Mouse (Mus musculus) midbrain, postnatal 0 days (tissue): ENCODE measurements around the gene Tmem253. TPM values are rescaled to one million over a fixed set of nuclear protein-coding genes. Genes with fewer than 3 reads are reported as not detected.
A peak's percentile ranks its signal among the peaks of the same experiment; 100 is the strongest.

Experiments used
- ATAC-seq: fragments of 200-750 bp; cut with Nextera tagmentation; 2 replicates; pipeline ENCODE4 v1.8.0; 2017; ENCODE audit warnings: moderate number of reproducible peaks, mild to moderate bottlenecking, moderate TSS enrichment, moderate library complexity; ENCODE audit not compliant: low FRiP score
- DNase-seq: peaks from one replicate; pipeline ENCODE4 v3.0.0-alpha.2; 2015; ENCODE audit warnings: low spot score
- H3K27ac ChIP-seq: fragments of 300-500 bp; sonication (generic); 2 replicates; pipeline ENCODE4 v1.5.1; 2014; ENCODE audit warnings: low read depth, mild to moderate bottlenecking, low read length, mixed read lengths
- H3K27me3 ChIP-seq: fragments of 300-500 bp; sonication (generic); 2 replicates; pipeline ENCODE4 v1.6.1; 2014; ENCODE audit warnings: low read length, control low read depth, mixed read lengths; ENCODE audit not compliant: insufficient read depth
- H3K36me3 ChIP-seq: fragments of 300-500 bp; sonication (generic); 2 replicates; pipeline ENCODE4 v1.6.1; 2014; ENCODE audit warnings: low read length, control low read depth, mixed read lengths; ENCODE audit not compliant: insufficient read depth
- H3K4me1 ChIP-seq: fragments of 300-500 bp; sonication (generic); 2 replicates; pipeline ENCODE4 v1.6.1; 2014; ENCODE audit warnings: mild to moderate bottlenecking, control low read depth, antibody characterized with exemption, low read length, mixed read lengths; ENCODE audit not compliant: insufficient read depth
- H3K4me2 ChIP-seq: fragments of 300-500 bp; sonication (generic); 2 replicates; pipeline ENCODE4 v1.6.1; 2014; ENCODE audit warnings: low read depth, mild to moderate bottlenecking, low read length, mixed read lengths; ENCODE audit not compliant: poor library complexity, severe bottlenecking
- H3K4me3 ChIP-seq: fragments of 300-500 bp; sonication (generic); 2 replicates; pipeline ENCODE4 v1.5.1; 2014; ENCODE audit warnings: low read depth, mild to moderate bottlenecking, low read length, moderate library complexity
- H3K9ac ChIP-seq: fragments of 300-500 bp; sonication (generic); replicated peaks from 2 replicates; pipeline ENCODE4 v1.6.1; 2014; ENCODE audit warnings: mild to moderate bottlenecking, low read length, moderate library complexity, mixed read lengths; ENCODE audit not compliant: poor library complexity, severe bottlenecking
- H3K9me3 ChIP-seq: fragments of 300-500 bp; sonication (generic); 2 replicates; pipeline ENCODE4 v1.6.1; 2016; ENCODE audit warnings: low read length, control low read depth
- CTCF ChIP-seq: IDR thresholded peaks from 2 replicates; pipeline ENCODE4 v1.5.1; 2016; ENCODE audit warnings: antibody characterized with exemption, mild to moderate bottlenecking
- WGBS: fragments of 180-500 bp; shearing (Covaris S2); extraction: QIAGEN DNeasy Blood & Tissue Kit; methylation state at CpG from one replicate; pipeline ENCODE4 v1.1.7; 2014; 5-methylcytosine and 5-hydroxymethylcytosine counted together
- polyA plus RNA-seq: library from polyadenylated mRNA; unstranded; fragments of >200 nt; fragmentation: Nextera tagmentation; extraction: Ambion mirVana; gene quantifications from 2 replicates; pipeline ENCODE4 v1.2.1, GENCODE M21; 2015
- total RNA-seq: library from RNA; depleted of rRNA; stranded (reverse); fragments of >200 nt; gene quantifications from 2 replicates; pipeline ENCODE4 v1.2.3, GENCODE M21; 2014

The Tmem253 gene
- total and polyA plus RNA-seq, 2 experiments from 2014 or later, result 0.81 TPM; not detected in 1

- 60% methylated on average over 4 of the region's 4 CpGs for WGBS
- Histone ChIP-seq H3K27ac (peak overlapping the region; percentile 89; the same call in 1 of the 2 replicates), H3K4me3 (peak overlapping the region; percentile 42)
Measured at GRCm38 (mm10) chr14:52021138-52021529, 5.7 kb downstream of the Tmem253 start.

GRCm38 (mm10) chr14:52021568-52022212 lies 6.2 kb downstream of the Tmem253 start:
- H3K9ac ChIP-seq, result no peak overlapping the region
- H3K4me2 ChIP-seq, result no peak overlapping the region
- no peak overlapping the region for H3K4me3 ChIP-seq
- no peaks in the 10 kb centered on the region for H3K27me3 ChIP-seq
- H3K4me1 ChIP-seq, result peaks cover 14% of the 10 kb centered on the region
- DNase-seq (no peak), ATAC-seq (no peak)
- WGBS, result 87% methylated on average over 8 of the region's 8 CpGs
- TF ChIP-seq CTCF, result no peak
- no peak overlapping the region for H3K27ac ChIP-seq
- H3K9me3 ChIP-seq, result no peaks in the 10 kb centered on the region
- no peaks in the 10 kb centered on the region for H3K36me3 ChIP-seq

More at GRCm38 (mm10) chr14:52021138-52021529, 5.7 kb downstream of the Tmem253 start:
- peak overlapping the region; percentile 63 for H3K4me2 ChIP-seq
- H3K4me1 ChIP-seq, result peaks cover 14% of the 10 kb centered on the region
- TF ChIP-seq CTCF, result no peak
- no peaks in the 10 kb centered on the region for H3K9me3 ChIP-seq
- no peak overlapping the region for H3K9ac ChIP-seq
- H3K27me3 ChIP-seq, result no peaks in the 10 kb centered on the region
- no peak for ATAC-seq
- no peak for DNase-seq
- H3K36me3 ChIP-seq, result no peaks in the 10 kb centered on the region

GRCm38 (mm10) chr14:52022244-52022708 lies 6.8 kb downstream of the Tmem253 start:
- Histone ChIP-seq H3K4me1 (peaks cover 14% of the 10 kb centered on the region), H3K27me3 (no peaks in the 10 kb centered on the region), H3K4me3 (no peak overlapping the region), H3K9me3 (no peaks in the 10 kb centered on the region), H3K27ac (no peak overlapping the region), H3K4me2 (peak overlapping the region; percentile 46), H3K9ac (no peak overlapping the region), H3K36me3 (no peaks in the 10 kb centered on the region)
- WGBS, result 63% methylated on average over 3 of the region's 3 CpGs
- no peak for TF ChIP-seq CTCF
- ATAC-seq, result no peak
- no peak for DNase-seq

- peaks cover 14% of the 10 kb centered on the region for H3K4me1 ChIP-seq
- no peaks in the 10 kb centered on the region for H3K9me3 ChIP-seq
- ATAC-seq (0 out of 2 replicates have a peak, but pooled peaks have one; percentile 15), DNase-seq (peak; percentile 91)
- 3% methylated on average over 23 of the region's 23 CpGs for WGBS
- peak overlapping the region; percentile 46 for H3K4me2 ChIP-seq
- 0 out of 2 replicates have a peak overlapping the region, but pooled peaks have one; percentile 1 for H3K9ac ChIP-seq
- H3K4me3 ChIP-seq, result peak overlapping the region; percentile 12; the same call in 1 of the 2 replicates
- no peaks in the 10 kb centered on the region for H3K36me3 ChIP-seq
- TF ChIP-seq CTCF, result peak; percentile 87
- peak overlapping the region; percentile 74 for H3K27ac ChIP-seq
- H3K27me3 ChIP-seq, result no peaks in the 10 kb centered on the region
Measured at GRCm38 (mm10) chr14:52022709-52023459, 7.4 kb downstream of the Tmem253 start.

GRCm38 (mm10) chr14:52024133-52024532 lies 8.7 kb downstream of the Tmem253 start:
- Histone ChIP-seq H3K9me3 (no peaks in the 10 kb centered on the region), H3K4me2 (no peak overlapping the region), H3K36me3 (no peaks in the 10 kb centered on the region), H3K4me1 (peaks cover 9% of the 10 kb centered on the region), H3K27me3 (no peaks in the 10 kb centered on the region), H3K27ac (no peak overlapping the region), H3K4me3 (no peak overlapping the region), H3K9ac (no peak overlapping the region)
- DNase-seq (no peak), ATAC-seq (no peak)
- 93% methylated on average over 2 of the region's 2 CpGs for WGBS
- no peak for TF ChIP-seq CTCF

- H3K4me2 ChIP-seq, result no peak overlapping the region
Measured at GRCm38 (mm10) chr14:52026342-52026741, 10.9 kb downstream of the Tmem253 start.

More at GRCm38 (mm10) chr14:52026342-52026741, 10.9 kb downstream of the Tmem253 start:
- ATAC-seq, result no peak
- Histone ChIP-seq H3K4me3 (no peak overlapping the region), H3K4me1 (peaks cover 5% of the 10 kb centered on the region; the same call in 1 of the 2 replicates), H3K9me3 (no peaks in the 10 kb centered on the region), H3K27ac (no peak overlapping the region), H3K27me3 (no peaks in the 10 kb centered on the region), H3K9ac (no peak overlapping the region), H3K36me3 (no peaks in the 10 kb centered on the region)
- DNase-seq, result no peak
- WGBS, result 90% methylated on average over 4 of the region's 4 CpGs
- no peak for TF ChIP-seq CTCF
